Mouse (Mus musculus) adrenal gland, adult 18-20 months (tissue): ENCODE data around the gene Map2k5. TPM values are rescaled to one million over a fixed set of nuclear protein-coding genes. Genes with fewer than 3 reads are reported as not detected.
A peak's percentile ranks its signal among the peaks of the same experiment; 100 is the strongest.

Experiments used
- DNase-seq, 2 experiments: peaks; one replicate each; pipeline ENCODE4 v3.0.0; 2021 to 2022; ENCODE audit warnings: low spot score in 2 of 2
- total RNA-seq, 2 experiments: library from RNA; stranded (reverse); gene quantifications; 1 replicate in 1 of 2; 2 replicates in 1 of 2; pipeline ENCODE4 v1.2.3; 2021

Map2k5 gene
- total RNA-seq, 2 experiments from 2014 or later, result 21.0 to 28.3 TPM

GRCm38 (mm10) chr9:63147786-63148409 lies 229.8 kb downstream of the Map2k5 start:
- no peak for DNase-seq

- no peak for DNase-seq
Measured at GRCm38 (mm10) chr9:63147296-63147695, 230.4 kb downstream of the Map2k5 start.

DNA sequence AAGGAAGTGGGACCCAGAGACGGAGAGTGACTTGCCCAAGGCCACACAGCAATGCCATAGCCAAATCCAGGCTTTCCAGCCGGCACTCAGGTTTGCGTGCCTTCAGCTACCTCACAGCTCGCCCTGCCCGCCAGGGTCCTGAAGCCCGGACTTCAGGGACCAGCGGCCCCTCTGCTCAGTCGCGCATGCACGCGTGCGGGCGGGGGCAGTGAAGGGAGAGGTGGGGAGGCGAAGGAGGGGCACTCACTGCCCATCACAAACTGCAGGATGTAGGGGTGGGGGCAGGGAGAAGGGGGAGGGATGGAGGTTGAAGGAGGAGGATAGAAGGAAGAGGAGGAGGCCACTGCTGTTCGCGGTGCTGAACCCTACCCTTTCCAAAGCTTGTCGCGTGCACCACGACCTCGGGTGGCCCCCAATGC lies 230.8 kb downstream of the Map2k5 start:
- DNase-seq, result no peak

DNA sequence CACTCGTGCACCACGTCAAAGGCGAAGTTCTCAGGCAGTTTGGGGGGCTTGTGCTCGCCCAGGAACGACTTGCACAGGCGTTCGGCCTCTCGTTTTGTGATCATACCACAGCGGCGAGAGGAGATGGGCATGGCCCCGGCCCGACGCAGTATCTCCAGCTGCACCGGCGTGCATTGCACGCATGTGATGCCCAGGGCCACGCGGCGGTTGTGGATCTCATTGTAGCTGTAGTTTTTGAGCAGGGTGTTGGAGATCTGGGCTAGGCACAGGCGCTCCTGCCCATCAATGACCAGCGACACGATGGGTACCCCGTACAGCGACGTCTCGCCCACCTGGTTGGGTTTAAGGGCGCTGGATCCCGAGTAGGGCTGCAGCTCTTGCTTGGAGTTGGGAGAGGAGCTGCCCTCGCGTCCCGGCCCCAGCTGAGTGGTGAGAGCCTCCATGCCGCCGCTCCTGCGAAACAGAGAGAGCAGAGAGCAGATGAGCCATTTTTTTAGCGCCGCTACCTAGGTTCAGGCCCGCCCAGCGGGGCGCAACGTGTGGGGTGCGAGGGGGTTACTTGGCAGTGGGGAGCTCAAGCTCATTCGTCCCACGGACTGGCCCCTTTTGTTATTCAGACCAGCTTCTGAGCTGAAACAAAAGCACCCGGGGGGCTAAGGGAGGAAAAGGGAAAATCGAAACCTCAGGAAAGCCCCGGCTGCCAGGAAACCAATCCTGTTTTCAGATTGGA lies 231.4 kb downstream of the Map2k5 start:
- no peak for DNase-seq

DNA sequence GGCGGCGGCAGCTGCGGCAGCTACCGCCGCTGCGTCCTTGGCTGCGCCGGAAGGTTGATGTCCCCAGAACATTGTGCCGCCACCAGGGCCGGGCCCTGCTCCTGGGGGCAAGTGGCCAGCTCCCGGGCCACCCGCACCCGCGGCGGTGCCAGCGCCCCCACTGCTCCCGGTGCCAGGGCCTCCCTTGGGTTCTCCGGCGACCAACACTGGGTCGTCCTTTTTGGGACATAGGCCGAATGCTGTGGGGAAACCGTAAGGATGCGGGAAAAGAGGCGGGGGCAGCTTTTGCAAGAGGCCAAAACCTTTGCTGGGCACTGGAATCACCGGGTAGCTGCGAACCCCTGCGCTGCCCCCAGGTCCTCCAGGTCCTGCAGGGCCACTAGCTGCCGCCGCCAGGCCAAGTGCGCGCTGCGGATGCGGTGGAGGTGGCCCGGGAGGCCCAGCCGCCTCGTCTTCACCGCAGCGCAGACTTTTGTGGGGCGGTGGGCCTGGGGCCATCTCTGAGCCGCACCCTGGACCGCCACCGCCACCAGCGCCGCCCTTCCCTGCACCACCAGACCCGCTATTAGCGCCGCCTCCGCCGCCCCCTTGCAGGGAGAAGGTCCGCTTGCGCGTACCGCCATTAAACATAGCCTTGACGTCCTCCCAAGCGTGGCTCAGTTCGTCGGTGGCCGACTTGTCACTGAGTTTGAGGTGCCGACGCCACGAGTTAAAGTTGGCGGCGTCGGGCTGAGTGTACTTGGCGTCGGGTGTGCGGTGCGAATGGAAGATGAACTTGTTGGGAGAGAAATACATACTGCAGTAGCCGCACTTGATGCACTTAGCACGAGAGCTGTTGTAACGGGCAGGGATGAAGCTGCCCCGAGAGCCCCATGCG lies 232.2 kb downstream of the Map2k5 start:
- DNase-seq, result no peak

- no peak for DNase-seq
Measured at GRCm38 (mm10) chr9:63144502-63145248, 233.0 kb downstream of the Map2k5 start.

GRCm38 (mm10) chr9:63143641-63144501 lies 233.8 kb downstream of the Map2k5 start:
- DNase-seq, result no peak

GRCm38 (mm10) chr9:63143227-63143626 lies 234.5 kb downstream of the Map2k5 start:
- no peak for DNase-seq

GRCm38 (mm10) chr9:63142335-63143036 lies 235.2 kb downstream of the Map2k5 start:
- DNase-seq, result no peak

GRCm38 (mm10) chr9:63141641-63142334 lies 235.9 kb downstream of the Map2k5 start:
- DNase-seq, result no peak

GRCm38 (mm10) chr9:63140211-63140610 lies 237.5 kb downstream of the Map2k5 start:
- no peak for DNase-seq

DNA sequence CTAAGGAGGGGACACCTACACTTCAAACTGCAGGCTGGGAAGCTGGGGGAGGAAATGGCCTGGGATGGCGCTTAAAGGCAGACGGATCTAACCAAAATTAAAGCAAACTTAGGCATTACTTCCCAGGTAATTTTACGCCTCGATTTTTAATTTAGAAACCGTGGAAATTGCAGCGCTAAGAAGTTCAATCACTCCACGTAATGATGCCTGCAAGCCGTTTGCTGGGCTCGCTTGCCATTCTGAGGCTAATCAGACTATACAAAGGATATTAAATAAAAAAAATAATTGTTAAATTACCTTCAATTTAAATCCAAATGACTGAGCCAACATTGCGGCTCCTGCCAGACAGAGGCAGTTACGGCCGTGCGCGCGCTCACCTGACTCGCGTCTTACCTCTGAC lies 238.0 kb downstream of the Map2k5 start:
- no peak for DNase-seq

DNA sequence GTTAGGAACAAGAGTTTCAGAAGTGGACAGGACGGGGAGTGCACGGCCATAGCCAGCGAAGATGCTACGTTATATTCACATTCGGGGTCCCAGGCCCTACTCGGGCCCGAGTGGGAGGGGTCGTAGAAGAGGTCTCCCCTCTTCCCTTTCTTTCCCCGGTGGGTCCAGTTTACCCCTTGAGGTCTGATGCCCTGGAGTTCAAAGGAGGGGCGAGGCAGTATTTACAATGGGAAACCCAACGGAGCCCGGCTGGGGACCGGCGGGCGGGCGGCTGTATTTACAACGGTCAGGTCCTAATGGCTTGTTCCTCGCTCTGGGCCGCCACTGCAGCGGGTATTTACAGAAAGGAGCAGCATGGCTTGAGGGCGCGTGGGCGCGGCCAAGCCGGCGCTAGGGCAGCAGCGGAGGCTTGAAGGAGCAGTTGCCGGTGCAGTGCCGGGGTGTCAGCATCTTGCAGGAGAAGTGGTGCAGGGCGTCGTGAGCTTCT lies 239.2 kb downstream of the Map2k5 start:
- DNase-seq, result no peak

DNA sequence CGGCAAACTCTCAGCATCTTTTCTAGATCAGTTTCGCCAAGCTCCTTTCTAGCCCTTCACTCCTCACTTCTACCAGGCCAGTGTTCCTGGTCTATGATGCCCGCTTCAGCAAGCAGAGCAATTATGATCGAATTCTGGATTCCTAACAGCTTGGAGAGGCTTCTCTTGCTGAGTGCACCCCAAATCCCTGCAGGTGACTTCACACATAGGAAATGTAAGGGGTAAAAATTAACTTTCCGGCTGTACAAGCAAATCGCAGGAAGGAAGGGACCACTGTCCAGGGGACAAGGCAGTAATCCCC lies 240.1 kb downstream of the Map2k5 start:
- DNase-seq, result no peak

DNA sequence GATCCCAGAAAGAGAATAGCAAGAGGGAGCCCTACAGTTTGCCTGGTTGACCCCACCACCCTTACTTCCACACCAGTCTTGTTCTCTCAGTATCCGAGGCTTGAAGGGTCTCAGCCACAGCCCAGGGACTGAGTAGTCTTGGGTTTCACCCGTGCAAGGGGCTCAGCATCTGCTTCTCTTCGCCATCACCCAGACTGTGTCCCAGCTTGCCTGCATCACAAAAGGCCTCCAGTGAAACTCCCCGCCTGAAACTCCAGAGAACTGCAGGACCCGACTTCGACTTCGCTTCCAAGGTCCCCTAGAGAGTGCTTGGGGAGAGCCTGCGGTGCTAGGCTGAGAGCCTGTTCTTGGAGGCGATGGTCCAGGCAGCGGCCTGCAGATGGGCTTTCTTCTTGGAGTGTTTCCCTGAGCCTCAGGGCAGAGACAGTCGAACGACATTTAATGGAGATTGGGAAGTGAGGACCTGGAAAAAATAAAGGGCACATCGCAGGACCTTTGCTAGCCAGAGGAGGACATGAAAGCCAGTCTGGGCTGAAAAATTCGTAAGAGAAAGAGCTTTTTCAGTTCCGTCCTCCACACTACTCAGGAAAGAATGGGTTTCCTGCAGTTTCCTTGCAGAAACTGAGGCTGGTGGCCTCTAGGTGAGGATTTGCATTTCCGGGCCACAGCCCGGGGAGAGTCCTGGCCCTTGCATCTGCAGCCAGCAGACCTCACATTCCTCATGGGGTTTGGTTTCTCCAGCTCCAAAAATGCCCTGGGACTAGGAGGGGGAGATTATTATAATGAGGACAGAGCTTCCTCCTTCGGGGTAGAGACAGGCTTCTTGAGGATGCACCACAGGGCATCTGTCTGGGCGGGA lies 240.7 kb downstream of the Map2k5 start:
- no peak for DNase-seq

DNA sequence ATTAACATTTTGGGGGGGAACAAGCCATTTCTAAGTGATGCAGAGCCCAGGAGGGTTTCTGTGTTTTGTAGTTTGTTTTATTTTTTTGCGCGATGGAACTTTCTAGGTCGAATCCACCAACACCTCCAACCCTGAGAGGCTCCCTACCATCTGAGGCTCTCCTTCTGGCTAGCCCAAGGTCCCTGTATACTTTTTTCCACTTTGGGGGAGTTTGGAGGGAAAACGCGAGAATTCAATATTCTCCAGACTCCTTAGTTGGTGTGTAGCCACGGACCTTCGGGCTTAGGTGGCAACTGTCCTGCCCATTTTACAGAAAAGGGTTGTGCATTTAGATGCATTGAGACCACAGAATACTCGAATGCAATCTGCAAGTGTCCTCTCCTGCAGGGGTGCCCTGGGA lies 241.5 kb downstream of the Map2k5 start:
- DNase-seq, result no peak

- peak; percentile 51 to 55 for DNase-seq
Measured at GRCm38 (mm10) chr9:63135801-63136200, 241.9 kb downstream of the Map2k5 start.

DNA sequence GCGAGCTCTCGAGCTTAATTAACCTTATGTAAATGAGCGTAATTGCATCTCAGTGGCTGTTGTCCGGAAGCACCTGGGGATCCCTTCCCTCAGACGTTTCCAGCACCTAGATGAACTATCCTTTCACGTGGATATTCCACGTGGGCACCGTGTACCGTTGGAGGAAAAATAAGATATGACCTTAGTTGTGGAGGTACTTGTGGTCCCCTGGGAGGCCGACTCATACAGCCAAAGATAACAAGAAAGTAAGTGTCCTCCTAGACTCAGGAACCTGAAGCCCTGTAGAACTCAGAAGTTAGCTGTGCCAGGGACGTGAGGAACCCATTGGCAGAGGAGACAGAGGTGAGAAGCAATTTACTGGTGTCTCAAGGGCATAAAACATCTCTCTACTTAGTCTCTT lies 242.3 kb downstream of the Map2k5 start:
- no peak for DNase-seq
